Mouse (Mus musculus) mesoderm, embryonic 11.5 days (tissue): ENCODE measurements at regions not wholly inside any gene's neighbourhood (a gene's known extent, or its start where the extent isn't known, plus 50 kb on each side); places are given as distances from the start of the nearest gene placed in this dataset.
A peak's percentile ranks its signal among the peaks of the same experiment; 100 is the strongest.

Experiments
- DNase-seq: peaks from one replicate; pipeline ENCODE4 v3.0.0-alpha.2; 2012; ENCODE audit warnings: low read depth, low spot score

DNA sequence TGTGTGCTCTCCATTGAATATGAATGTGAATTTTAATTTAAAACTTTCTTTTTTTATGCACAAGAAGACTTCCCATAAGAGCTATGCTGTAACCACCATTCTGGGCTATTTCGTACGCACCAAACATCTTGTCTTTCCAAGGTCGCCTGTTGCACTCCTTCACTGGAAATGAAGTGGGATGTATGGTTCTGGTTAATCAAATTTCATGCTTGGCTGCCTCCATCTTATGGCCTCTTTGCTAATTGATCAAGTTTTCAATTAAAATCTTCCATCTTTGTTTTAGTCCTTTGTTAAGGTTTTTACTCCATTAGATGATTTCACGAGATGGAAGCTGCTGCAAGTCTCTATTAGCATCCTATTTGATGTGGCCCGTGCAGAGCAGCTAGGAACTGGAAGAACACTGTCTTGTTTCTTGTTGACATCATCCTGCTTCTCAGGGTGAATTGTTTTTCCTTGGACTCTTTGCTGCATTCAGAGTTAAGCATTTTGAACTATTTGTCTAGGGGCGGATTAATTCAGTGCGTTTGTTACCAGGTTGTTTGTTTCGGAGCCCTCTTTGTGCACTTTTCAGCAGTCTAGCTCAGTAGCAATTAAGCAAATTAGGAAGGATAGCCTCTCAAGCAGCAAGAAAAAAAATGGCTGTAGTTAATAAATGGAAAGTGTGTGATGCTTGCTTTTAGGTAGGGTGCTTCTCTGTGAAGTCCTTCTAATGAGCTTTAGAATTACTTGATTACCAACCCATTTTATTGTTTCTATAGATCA is 147.4 kb upstream of the Alcam start:
- DNase-seq: no peak

DNA sequence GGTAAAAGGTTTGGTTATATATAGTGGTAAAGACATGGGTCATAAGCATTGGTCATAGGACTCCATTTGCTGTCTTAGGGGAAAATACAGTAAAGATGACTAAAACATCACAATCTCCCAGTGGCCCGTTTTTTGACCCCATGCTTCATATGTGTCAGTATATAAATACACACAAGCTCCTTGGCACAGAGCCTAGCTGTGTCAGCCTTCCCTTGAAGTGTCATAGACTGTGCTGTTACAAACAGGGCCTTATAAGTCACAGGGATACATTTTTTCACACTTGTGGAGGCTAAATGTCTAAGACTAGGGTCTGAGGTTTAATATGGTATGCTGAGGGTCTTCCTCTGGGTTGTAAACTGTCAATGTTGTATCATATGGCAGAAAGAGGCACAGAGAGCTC is 144.4 kb upstream of the Alcam start:
- DNase-seq: peak; percentile 6

DNA sequence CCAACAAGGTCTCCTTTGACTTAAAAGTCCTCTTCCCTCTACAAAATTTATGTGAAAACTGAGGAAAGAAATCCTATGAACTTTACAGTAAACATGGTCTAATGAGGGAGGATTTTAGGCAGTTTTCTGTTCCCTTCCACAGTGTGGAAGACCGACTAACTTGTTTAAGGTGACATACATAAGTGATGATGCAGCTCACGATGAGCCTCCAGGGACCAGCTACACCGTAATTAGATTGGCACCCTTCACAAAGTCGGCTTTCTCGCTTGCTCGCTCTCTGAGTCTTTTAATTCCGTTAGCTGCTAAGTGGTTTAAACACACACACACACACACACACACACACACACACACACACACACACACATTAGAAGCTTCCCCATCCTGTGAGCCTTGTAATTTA is 143.3 kb upstream of the Alcam start:
- no peak for DNase-seq

DNA sequence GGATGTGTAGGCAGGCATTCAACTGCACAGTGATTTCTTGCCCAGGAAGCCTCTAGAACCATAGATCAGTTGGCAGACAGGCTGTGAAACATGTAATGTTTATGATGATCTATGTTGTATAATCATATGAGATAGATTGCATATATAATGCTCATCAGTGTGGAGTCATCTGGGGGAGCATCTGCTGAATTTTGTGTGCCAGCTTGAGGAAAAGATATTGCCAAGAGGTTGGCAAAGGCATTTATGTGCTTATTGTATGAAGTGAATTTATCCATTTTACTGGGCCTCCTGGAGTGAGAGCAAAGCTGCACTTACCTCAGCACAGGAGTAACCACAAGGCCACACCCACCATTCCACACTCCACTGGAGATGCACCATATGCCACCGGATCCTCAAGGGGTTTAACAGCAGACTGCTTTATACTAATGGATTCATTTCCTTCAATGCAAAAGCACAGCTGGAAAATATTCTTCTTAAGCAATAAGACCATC is 134.5 kb upstream of the Alcam start:
- no peak for DNase-seq

DNA sequence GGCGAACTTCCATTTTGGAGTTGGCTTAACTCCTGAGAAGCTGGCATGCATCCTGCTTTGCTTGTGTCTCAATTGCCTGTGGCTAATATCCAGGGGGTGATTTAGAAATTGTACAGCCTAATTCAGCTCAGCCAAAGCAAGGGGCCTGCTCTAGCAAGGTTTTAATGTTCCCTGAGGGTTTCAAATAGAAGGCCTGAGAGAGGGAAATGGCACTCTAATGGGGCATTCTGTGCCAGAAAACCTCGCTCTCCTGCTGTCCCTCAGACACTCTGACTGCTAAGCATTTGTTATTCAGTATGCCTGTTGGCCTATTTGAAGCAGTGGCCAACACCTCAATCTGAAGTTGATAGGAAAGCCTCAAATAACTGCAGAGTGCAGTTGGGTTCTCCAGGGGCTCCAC is 115.2 kb upstream of the Alcam start:
- DNase-seq: no peak

DNA sequence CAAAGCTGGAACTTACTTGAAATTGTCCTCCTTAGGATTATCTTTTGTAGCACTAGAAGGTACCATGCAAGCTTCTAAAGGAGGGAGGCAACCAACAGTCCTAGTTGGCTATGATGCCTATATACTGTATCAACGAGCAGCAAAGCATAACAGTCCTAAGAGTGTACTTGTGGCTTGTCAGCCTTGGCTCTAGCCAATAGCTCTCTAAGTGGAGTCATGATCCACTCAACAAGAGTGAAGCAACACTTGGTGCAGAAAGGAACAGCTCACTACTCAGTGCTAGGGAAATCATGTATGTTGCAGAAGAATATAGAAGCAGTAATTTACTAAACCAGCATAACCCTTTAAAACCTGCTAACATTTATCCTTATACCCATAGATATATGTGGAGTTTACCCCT is 82.4 kb upstream of the Alcam start:
- DNase-seq: no peak

DNA sequence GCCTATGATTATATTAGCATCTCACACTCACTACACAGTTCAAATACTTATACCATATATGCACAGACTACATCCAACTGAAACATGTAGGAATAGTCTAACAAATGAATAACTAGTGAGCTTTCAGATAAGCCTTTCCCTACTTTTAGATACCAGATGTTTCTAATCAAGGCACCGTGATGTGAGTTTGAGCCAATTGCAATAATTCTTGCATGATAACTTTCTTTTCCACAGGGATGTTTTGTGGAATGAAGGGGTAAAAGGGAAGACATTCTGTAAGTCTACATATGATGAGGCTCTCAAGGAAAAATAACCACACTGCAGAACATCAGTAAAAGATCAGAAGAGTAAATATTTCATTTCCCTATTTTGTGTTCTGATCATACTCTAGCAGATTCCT is 80.7 kb upstream of the Alcam start:
- no peak for DNase-seq

DNA sequence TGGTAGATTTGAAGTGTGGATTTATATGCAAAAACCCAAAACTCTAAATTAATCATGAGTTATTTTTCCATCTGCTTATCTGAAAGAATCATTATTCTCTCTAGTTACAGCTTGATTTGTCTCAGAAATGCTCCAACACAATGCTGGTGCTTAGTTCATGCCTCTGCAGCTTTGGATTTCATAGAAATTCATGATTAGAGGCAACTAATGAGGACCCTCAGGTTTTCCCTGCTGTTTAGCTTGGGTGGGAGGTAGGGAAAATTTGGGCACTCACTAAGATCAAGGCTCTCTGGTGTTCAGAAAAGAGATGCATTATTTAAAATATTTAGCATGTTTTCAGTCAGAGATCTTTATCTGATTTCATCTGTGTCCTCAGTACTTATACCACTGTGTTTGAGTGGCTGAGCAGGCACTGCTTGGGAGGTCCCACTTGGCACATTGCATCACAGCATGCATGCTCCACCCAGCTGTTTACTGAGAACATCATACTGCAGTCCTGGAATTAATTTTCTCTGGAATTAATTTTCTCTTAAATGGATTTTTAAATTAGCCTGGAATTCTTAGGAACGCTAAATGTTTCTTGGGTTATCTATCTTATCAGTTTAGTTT is 78.7 kb upstream of the Alcam start:
- no peak for DNase-seq

DNA sequence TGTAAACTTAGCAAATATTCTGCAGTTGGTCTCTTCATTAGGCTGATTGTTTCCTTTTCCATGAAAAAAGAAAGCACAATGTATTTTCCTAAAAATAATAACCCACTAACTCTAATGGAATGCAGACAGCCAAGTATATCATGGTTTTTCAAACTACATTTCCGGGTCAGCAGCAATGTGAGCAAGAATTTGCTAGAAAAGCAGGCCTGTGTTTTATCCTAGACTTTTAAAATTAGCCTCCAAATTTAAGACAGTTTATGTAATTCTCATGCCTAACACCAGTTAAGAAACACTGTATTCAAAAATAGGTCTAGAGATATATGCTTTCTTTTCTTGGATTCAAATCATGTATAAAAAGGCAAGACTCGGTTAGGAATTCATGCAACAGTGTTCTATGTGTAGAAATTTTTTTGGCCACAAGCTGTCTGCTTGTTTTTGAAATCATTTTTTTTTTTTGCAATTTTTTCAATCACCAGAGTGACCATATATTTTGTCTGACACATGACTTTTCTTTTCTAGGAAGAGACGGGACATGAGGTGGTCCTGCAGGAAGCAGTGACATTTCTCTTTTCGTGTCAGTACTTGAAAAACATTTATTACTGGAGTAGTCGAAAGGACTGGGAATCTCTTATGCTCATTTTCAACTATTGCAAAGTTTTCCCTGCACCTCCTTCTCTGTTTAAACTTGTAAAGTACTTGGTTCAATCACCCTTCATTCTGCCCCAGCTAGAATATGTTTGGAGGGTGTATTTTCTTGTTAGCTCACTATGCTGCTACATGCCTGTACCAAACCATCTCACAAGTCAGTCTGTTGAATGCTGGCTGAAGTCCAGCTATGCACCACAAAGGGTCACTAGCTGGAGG is 59.9 kb upstream of the Alcam start:
- DNase-seq: no peak

DNA sequence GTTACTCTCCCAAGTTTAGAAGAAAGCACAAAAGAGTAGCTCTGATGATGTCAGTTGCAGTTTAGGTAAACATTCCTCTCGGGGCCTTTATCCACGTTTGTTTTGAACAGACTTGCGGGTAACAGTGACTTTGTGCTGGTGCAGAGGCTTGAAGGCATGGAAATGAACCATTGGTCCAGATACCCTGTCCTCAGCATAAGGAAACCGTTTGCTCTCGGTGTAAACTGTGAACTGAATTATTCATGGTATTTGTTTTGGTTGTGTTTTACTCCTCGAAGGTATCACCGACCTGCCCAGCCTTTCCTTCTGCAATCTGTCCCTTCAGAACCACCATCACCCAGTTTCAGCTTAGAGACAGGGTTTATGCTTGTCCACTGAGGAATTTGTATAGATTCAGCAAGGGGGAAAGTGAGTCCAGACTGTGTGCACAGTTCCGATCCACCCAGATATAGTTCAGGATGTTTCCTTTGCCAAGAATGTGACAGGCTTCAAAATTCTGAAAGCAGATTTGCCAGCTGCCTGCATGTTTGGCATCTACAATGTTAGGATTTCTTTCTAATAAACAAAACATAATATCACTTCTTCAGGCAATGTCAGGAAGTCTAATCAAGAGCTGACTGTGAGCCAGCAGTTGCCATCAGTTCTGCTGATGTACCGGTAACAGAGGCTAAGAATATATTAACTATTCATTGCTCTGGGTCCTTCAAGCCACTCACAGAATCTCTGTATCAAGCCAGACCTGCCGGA is 54.9 kb upstream of the Alcam start:
- DNase-seq: no peak
